Mouse (Mus musculus) thymus, adult 2 months (tissue): ENCODE results near the gene Pfas.

Experiments used
- CTCF ChIP-seq: fragments of 200-500 bp; IDR thresholded peaks from 2 replicates; pipeline ENCODE4 v1.5.1; 2012; ENCODE audit warnings: mild to moderate bottlenecking, control low read depth, low read length, moderate library complexity, borderline replicate concordance; ENCODE audit not compliant: control insufficient read depth, poor library complexity, insufficient read depth; ENCODE audit errors: extremely low read depth
- POLR2A ChIP-seq: fragments of 200-500 bp; IDR thresholded peaks from 2 replicates; pipeline ENCODE4 v1.6.1; 2012; ENCODE audit warnings: mild to moderate bottlenecking, low read length, control low read depth, moderate library complexity; ENCODE audit not compliant: control insufficient read depth, poor library complexity, insufficient read depth; ENCODE audit errors: extremely low read depth

- TF ChIP-seq CTCF (no peak), POLR2A (no peak)
Observed at GRCm38 (mm10) chr11:69010400-69011323, 2.4 kb upstream of the Pfas start.
